Mouse (Mus musculus) layer of hippocampus, postnatal 10 days (tissue): ENCODE measurements around the gene Inpp5f. TPM values are rescaled to one million over a fixed set of nuclear protein-coding genes. Genes with fewer than 3 reads are reported as not detected.

Experiments used
- DNase-seq, 2 experiments: peaks; one replicate each; pipeline ENCODE4 v3.0.0; 2021; ENCODE audit warnings: low spot score in 2 of 2
- total RNA-seq, 2 experiments: library from RNA; stranded (reverse); gene quantifications; 2 replicates each; pipeline ENCODE4 v1.2.3; 2021

The Inpp5f gene
- total RNA-seq, 2 experiments from 2014 or later: 382 to 384 TPM

DNA sequence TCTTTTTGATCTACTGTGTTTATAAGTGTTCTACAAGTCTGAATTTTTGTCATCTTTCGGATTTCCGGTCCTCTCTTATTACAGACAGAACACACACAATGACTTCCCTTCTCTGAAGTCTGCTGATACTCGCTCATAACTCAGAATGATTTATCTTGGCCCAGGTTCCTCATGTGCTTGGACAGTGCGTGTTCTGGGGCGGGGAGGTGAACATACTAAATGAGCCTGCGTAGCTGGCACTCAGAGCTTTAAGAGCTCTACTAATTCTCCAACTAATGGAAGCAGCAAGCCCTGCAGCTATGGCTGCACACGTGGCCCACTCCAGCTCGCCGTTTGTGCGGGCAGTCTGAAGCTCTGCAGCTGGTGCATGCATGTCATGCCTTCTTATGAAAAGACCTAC lies 117.6 kb downstream of the Inpp5f start:
- DNase-seq: no peak

- peak in 1 of 2 experiments; percentile 12 for DNase-seq
These were observed 120.5 kb downstream of the Inpp5f start for GRCm38 (mm10) chr7:128731585-128731984.

DNA sequence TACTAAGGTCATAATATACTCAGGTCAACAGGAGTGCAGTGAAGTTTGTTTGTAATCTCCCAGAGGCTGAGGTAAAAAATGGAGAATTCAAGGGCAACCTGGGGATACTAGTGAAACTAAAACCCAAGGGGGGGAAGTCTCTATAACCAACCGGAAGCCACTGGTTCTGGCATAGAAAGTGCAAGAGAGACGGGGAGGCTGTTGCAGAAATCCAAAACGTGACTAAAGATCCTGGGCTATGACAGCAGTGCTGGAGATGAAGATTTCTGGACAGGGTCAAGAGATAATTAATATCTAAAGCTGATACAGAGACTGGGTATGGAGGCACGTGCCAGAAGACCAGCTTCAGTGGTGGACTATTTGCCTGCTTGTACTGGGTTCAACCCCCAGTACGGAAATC lies 126.9 kb downstream of the Inpp5f start:
- DNase-seq: no peak

DNA sequence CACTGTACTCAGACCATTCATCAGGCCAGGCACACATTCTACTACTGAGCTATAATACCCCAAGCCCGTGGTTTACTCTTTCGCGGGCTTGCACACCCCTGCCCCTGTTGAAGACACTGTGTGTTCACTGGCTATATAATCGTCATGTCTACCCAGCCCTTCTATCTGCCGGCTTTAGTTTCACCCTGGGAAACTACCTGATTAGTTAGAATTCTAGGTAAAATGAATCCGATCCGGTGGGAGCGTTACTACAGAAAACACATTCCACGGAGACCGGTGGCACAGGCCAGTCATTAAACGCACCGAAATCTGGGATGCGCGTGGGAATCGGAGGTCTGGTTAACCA lies 128.0 kb downstream of the Inpp5f start:
- DNase-seq: no peak

DNA sequence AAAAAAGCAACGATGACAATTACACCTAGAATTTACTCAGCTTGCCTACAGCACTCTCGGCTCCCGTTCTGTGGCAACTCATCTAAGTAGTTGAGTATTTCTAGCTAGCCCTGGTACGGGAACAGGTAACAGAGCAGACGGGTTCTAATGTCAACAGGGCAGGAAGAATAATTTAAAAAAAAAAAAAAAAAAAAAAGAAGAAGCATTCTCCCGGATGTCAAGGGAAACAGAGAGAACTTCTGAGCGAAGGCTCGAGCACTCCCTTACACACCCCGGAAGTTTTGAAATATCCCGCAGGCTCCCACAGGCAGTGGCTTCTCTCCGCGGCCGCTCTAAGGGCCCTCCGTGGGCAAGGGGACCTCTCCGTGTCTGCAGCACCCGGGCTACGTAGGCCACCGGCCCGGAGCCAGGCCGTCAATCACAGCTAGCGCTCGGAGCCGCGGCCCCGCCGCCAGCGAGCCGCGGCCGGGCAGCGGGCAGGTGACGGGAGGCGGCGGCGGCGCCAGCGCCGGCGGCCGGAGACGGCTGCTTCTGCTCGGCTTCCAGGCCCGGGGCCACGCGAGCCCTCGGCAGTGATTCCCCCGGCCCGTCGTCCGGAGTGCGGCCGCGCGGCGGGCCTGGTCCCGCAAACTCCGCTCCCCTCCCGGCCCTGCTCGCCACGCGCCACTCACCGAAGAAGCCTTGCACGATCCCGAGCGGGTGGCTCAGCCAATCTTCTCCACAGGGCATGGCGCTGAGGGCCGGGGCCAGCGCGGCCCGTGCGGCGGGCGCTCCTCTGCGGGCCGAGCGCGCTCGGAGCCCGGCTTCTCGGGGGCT lies 128.5 kb downstream of the Inpp5f start:
- peak in 1 of 2 experiments; percentile 53 for DNase-seq

GRCm38 (mm10) chr7:128740334-128740733 lies 129.2 kb downstream of the Inpp5f start, which contains the start of gene Mcmbp:
TSS of gene Mcmbp (minus strand) at chr7:128740495.
- DNase-seq: peak; percentile 93 to 98

- DNase-seq: no peak
These were observed 132.8 kb downstream of the Inpp5f start for GRCm38 (mm10) chr7:128743898-128744297.

- peak; percentile 94 to 96 for DNase-seq
These were observed 133.8 kb downstream of the Inpp5f start, which contains the start of gene Sec23ip for GRCm38 (mm10) chr7:128744684-128745485. TSS of gene Sec23ip (plus strand) at chr7:128744943.

Other genes starting within 250 kb of the Inpp5f start
- 10 to 100 TPM; 48.8 to 50.5 TPM for gene Rgs10, start 192.6 kb upstream of the Inpp5f start, total RNA-seq
- gene Tial1, start 149.6 kb upstream of the Inpp5f start, total RNA-seq: 100 to 1,000 TPM; 108 to 128 TPM
- 1 to 10 TPM; 7.1 to 7.8 TPM for gene Bag3, start 87.7 kb upstream of the Inpp5f start, total RNA-seq
- gene Mcmbp, start 129.2 kb downstream of the Inpp5f start, total RNA-seq: 10 to 100 TPM; 32.5 to 32.7 TPM
- gene Sec23ip, start 133.6 kb downstream of the Inpp5f start, total RNA-seq: 10 to 100 TPM; 34.7 to 37.1 TPM